ENCODE assay signal across 14 mouse cellular contexts in genomic region chr3:103309750-103310149, GRCm38 (mm10).
"Had no signal": no experiment of that assay in that cellular context is flagged by ENCODE, and none has a peak within 500 bp of the region (broad histone marks: within the 10 kb centered on the region; RNA-seq: fewer than 3 reads in every experiment).

No protein-coding gene starts in this region.

- H3K9me3 ChIP-seq: megakaryocyte, embryonic 14.5 days; midbrain, embryonic 13.5 days; midbrain, embryonic 15.5 days; neural tube, embryonic 12.5 days; stomach, embryonic 15.5 days had no signal

- H3K9ac ChIP-seq: lung, embryonic 14.5 days; midbrain, embryonic 13.5 days; midbrain, embryonic 15.5 days; neural tube, embryonic 12.5 days; stomach, embryonic 15.5 days had no signal

- H3K36me3 ChIP-seq: midbrain, embryonic 15.5 days; stomach, embryonic 15.5 days had no signal

- DNase-seq: lung, adult 18-20 months; lung, embryonic 14.5 days; lung, postnatal 10 days; right cerebral cortex, postnatal 14 days; thymus, adult 2 months; thymus, postnatal 25 days; thymus, postnatal 4 days had no signal

- H3K4me3 ChIP-seq: megakaryocyte, embryonic 14.5 days; midbrain, embryonic 13.5 days; midbrain, embryonic 15.5 days; neural tube, embryonic 12.5 days; stomach, embryonic 15.5 days had no signal

- H3K4me1 ChIP-seq: neural tube, embryonic 12.5 days; stomach, embryonic 15.5 days had no signal

- H3K27ac ChIP-seq: macrophage; midbrain, embryonic 13.5 days; midbrain, embryonic 15.5 days; neural tube, embryonic 12.5 days; stomach, embryonic 15.5 days; stomach, postnatal 0 days had no signal
